Mouse (Mus musculus) CH12.LX (cell line): ENCODE results near the gene Maco1. TPM values are rescaled to one million over a fixed set of nuclear protein-coding genes. Genes with fewer than 3 reads are reported as not detected.

Source experiments
- DNase-seq: peaks from one replicate; pipeline ENCODE4 v3.0.0-alpha.2; 2013; ENCODE audit errors: extremely low read depth
- H3K27ac ChIP-seq: 2 replicates; pipeline ENCODE4 v1.5.1; 2012; ENCODE audit warnings: low read depth, mild to moderate bottlenecking, control low read depth, moderate library complexity; ENCODE audit not compliant: insufficient read depth
- H3K27me3 ChIP-seq: replicated peaks from 2 replicates; pipeline ENCODE3; 2012; ENCODE audit warnings: inconsistent platforms
- H3K36me3 ChIP-seq, 2 experiments: replicated peaks in 1 of 2; 2 replicates each; pipeline versions ENCODE3 to v1.6.1; 2012; ENCODE audit warnings: inconsistent platforms in 1 of 2, low read length in 1 of 2, mild to moderate bottlenecking in 1 of 2, mixed read lengths in 1 of 2, moderate library complexity in 1 of 2; ENCODE audit not compliant: control insufficient read depth in 1 of 2, insufficient read depth in 1 of 2
- H3K4me1 ChIP-seq, 2 experiments: 2 replicates each; pipeline ENCODE4 v1.6.1; 2012; ENCODE audit warnings: inconsistent platforms in 1 of 2, moderate library complexity in 1 of 2; ENCODE audit not compliant: insufficient read depth in 2 of 2, control insufficient read depth in 1 of 2
- H3K4me2 ChIP-seq: 2 replicates; pipeline ENCODE4 v1.6.1; 2012; ENCODE audit warnings: low read depth, mild to moderate bottlenecking, control low read depth; ENCODE audit not compliant: poor library complexity, insufficient read depth, severe bottlenecking
- H3K4me3 ChIP-seq, 3 experiments: fragments of 150-350 bp in 1 of 3; sonication (generic) in 1 of 3; replicated peaks in 1 of 3; 2 replicates each; pipeline versions ENCODE3 to v1.5.1; 2011 to 2012; ENCODE audit warnings: low read depth in 2 of 3, low read length in 2 of 3, mild to moderate bottlenecking in 2 of 3, moderate library complexity in 2 of 3, control low read depth in 1 of 3, improper control_type of control experiment in 1 of 3, inconsistent platforms in 1 of 3, mixed read lengths in 1 of 3; ENCODE audit not compliant: poor library complexity in 1 of 3
- H3K79me2 ChIP-seq: replicated peaks from 2 replicates; pipeline ENCODE4 v1.6.1; 2012; ENCODE audit warnings: mild to moderate bottlenecking, moderate library complexity; ENCODE audit not compliant: control insufficient read depth, poor library complexity, insufficient read depth, severe bottlenecking; ENCODE audit errors: extremely low read depth
- H3K9ac ChIP-seq: 2 replicates; pipeline ENCODE4 v1.6.1; 2012; ENCODE audit warnings: low read depth, mild to moderate bottlenecking, control low read depth, moderate library complexity; ENCODE audit not compliant: insufficient read depth
- H3K9me3 ChIP-seq: replicated peaks from 2 replicates; pipeline ENCODE3; 2012; ENCODE audit warnings: low read length, inconsistent platforms, mixed read lengths
- CHD2 ChIP-seq: IDR thresholded peaks from 2 replicates; pipeline ENCODE4 v1.6.1; 2011; ENCODE audit warnings: low read length, improper control_type of control experiment
- CTCF ChIP-seq, 2 experiments: IDR thresholded peaks in 1 of 2; conservative IDR thresholded peaks in 1 of 2; 2 replicates each; pipeline ENCODE4 v1.5.1; 2011 to 2012; ENCODE audit warnings: low read depth in 2 of 2, low read length in 2 of 2, improper control_type of control experiment in 1 of 2, inconsistent platforms in 1 of 2, mild to moderate bottlenecking in 1 of 2, moderate library complexity in 1 of 2
- E2F4 ChIP-seq: IDR thresholded peaks from 2 replicates; pipeline ENCODE4 v1.6.1; 2011; ENCODE audit warnings: low read depth, low read length, improper control_type of control experiment; ENCODE audit not compliant: insufficient replicate concordance
- EP300 ChIP-seq: IDR thresholded peaks from 2 replicates; pipeline ENCODE4 v1.6.1; 2011; ENCODE audit warnings: low read length, improper control_type of control experiment
- ETS1 ChIP-seq: conservative IDR thresholded peaks from 2 replicates; pipeline ENCODE4 v1.6.1; 2012; ENCODE audit warnings: low read depth, mild to moderate bottlenecking, inconsistent platforms, low read length, improper control_type of control experiment, moderate library complexity
- GABPA ChIP-seq: IDR thresholded peaks from 2 replicates; pipeline ENCODE4 v1.6.1; 2012; ENCODE audit warnings: low read depth, low read length, improper control_type of control experiment, inconsistent platforms; ENCODE audit not compliant: insufficient replicate concordance
- IRF4 ChIP-seq: IDR thresholded peaks from 2 replicates; pipeline ENCODE4 v1.6.1; 2014; ENCODE audit warnings: low read depth, mild to moderate bottlenecking, inconsistent platforms, low read length, improper control_type of control experiment
- MAFK ChIP-seq: IDR thresholded peaks from 2 replicates; pipeline ENCODE4 v1.6.1; 2011; ENCODE audit warnings: low read length, improper control_type of control experiment; ENCODE audit not compliant: insufficient replicate concordance
- MEF2A ChIP-seq: IDR thresholded peaks from 2 replicates; pipeline ENCODE4 v1.6.1; 2014; ENCODE audit warnings: low read depth, mild to moderate bottlenecking, inconsistent platforms, low read length, improper control_type of control experiment, borderline replicate concordance
- MYC ChIP-seq: IDR thresholded peaks from 2 replicates; pipeline ENCODE4 v1.6.1; 2011; ENCODE audit warnings: low read depth, mild to moderate bottlenecking, improper control_type of control experiment, low read length
- POLR2A ChIP-seq: IDR thresholded peaks from 2 replicates; pipeline ENCODE4 v1.6.1; 2011; ENCODE audit warnings: low read depth, mild to moderate bottlenecking, improper control_type of control experiment, low read length
- POLR2AphosphoS2 ChIP-seq: IDR thresholded peaks from 2 replicates; pipeline ENCODE4 v1.6.1; 2011; ENCODE audit warnings: low read depth, low read length, improper control_type of control experiment
- RAD21 ChIP-seq: IDR thresholded peaks from 2 replicates; pipeline ENCODE4 v1.6.1; 2011; ENCODE audit warnings: low read depth, mild to moderate bottlenecking, low read length, improper control_type of control experiment, moderate library complexity
- SMC3 ChIP-seq: IDR thresholded peaks from 2 replicates; pipeline ENCODE4 v1.6.1; 2011; ENCODE audit warnings: low read depth, low read length, improper control_type of control experiment
- UBTF ChIP-seq: IDR thresholded peaks from 2 replicates; pipeline ENCODE4 v1.6.1; 2012; ENCODE audit warnings: low read depth, mild to moderate bottlenecking, inconsistent platforms, low read length, improper control_type of control experiment, moderate library complexity
- ZMIZ1 ChIP-seq: IDR thresholded peaks from 2 replicates; pipeline ENCODE4 v1.6.1; 2012; ENCODE audit warnings: low read depth, mild to moderate bottlenecking, inconsistent platforms, low read length, improper control_type of control experiment
- ZNF384 ChIP-seq: IDR thresholded peaks from 2 replicates; pipeline ENCODE4 v1.6.1; 2012; ENCODE audit warnings: low read depth, low read length, improper control_type of control experiment, inconsistent platforms
- dilution Hi-C: fragments of 300-500 bp; cut with MboI; formaldehyde crosslinking; loops from 2 replicates; pipeline ENCODE4 v1.14.3; 2020; ENCODE audit warnings: low sequenced_read_pairs; ENCODE audit not compliant: extremely low pct_unique_long_range_greater_than_20kb, extremely low pct_ligation_motif_present
- in situ Hi-C: fragments of 300-500 bp; cut with MboI; formaldehyde crosslinking; loops from 3 replicates; pipeline ENCODE4 v1.14.3; 2019; ENCODE audit warnings: low sequenced_read_pairs, low pct_ligation_motif_present, low pct_unique_long_range_greater_than_20kb, mixed read lengths
- polyA plus RNA-seq: library from polyadenylated mRNA; unstranded; fragments of >175 nt; gene quantifications from 2 replicates; pipeline ENCODE4 v1.2.1, GENCODE M21; 2012; ENCODE audit warnings: low read depth; ENCODE audit not compliant: insufficient read length
- total RNA-seq, 2 experiments: library from RNA; depleted of rRNA; stranded (reverse); fragments of 300-350 nt in 1 of 2; fragments of >200 nt in 1 of 2; gene quantifications; 2 replicates each; pipeline ENCODE4 v1.2.3; 2012 to 2014

Gene Maco1
- total and polyA plus RNA-seq, 3 experiments = 15.8 to 19.8 (median 17.3) TPM

- in situ Hi-C loops (no loop called here), dilution Hi-C loops (no loop called here)
- no peak overlapping the region for H3K4me3 ChIP-seq
- H3K9ac ChIP-seq = no peak overlapping the region
- no peaks in the 10 kb centered on the region for H3K79me2 ChIP-seq
- no peak overlapping the region for H3K4me2 ChIP-seq
- H3K27me3 ChIP-seq = peaks cover 30% of the 10 kb centered on the region
- DNase-seq = no peak
- TF ChIP-seq MYC = no peak
- no peaks in the 10 kb centered on the region for H3K9me3 ChIP-seq
- H3K36me3 ChIP-seq = no peaks in the 10 kb centered on the region
- H3K27ac ChIP-seq = no peak overlapping the region
- peaks cover 0 to 18% of the 10 kb centered on the region in 2 experiments; a peak in 2 of 4 replicates for H3K4me1 ChIP-seq
These were observed 16.1 kb upstream of the Maco1 start for GRCm38 (mm10) chr4:134869068-134869730.

DNA sequence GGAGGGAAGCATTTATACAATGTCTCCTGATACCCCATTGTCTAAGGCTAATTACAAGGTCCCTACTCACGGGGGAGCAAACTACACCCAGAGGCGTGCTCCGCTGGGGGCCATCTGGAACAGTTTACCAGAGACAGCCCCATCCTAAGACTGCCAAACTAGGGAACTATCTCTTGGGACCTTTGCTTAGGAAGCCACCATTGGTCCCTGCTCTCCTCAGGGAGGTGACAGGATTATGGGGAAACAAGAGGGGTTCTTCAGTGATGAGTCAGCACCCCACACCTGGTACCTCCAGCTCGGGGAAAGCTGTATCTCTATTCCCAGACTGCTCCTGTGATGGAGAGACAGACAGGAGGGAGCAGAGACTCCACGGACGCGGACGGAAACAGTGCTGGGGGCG, 15.3 kb upstream of the Maco1 start:
- no peak for DNase-seq
- H3K79me2 ChIP-seq = no peaks in the 10 kb centered on the region
- no peak overlapping the region for H3K9ac ChIP-seq
- no peaks in the 10 kb centered on the region for H3K9me3 ChIP-seq
- in situ Hi-C loops (no loop called here), dilution Hi-C loops (no loop called here)
- TF ChIP-seq ZMIZ1 = no peak
- H3K27me3 ChIP-seq = peaks cover 30% of the 10 kb centered on the region
- H3K4me1 ChIP-seq = peaks cover 0 to 18% of the 10 kb centered on the region in 2 experiments; a peak in 2 of 4 replicates
- no peak overlapping the region for H3K4me3 ChIP-seq
- no peaks in the 10 kb centered on the region for H3K36me3 ChIP-seq
- no peak overlapping the region for H3K27ac ChIP-seq
- H3K4me2 ChIP-seq = no peak overlapping the region

- Histone ChIP-seq H3K27me3 (peaks cover 30% of the 10 kb centered on the region), H3K9me3 (no peaks in the 10 kb centered on the region), H3K79me2 (no peaks in the 10 kb centered on the region), H3K9ac (no peak overlapping the region), H3K36me3 (no peaks in the 10 kb centered on the region), H3K4me1 (peaks cover 0 to 18% of the 10 kb centered on the region in 2 experiments; a peak in 2 of 4 replicates), H3K4me3 (no peak overlapping the region), H3K27ac (no peak overlapping the region), H3K4me2 (no peak overlapping the region)
- TF ChIP-seq MEF2A = no peak
- dilution Hi-C loops = no loop called here
- DNase-seq = no peak
- in situ Hi-C loops = no loop called here
These were observed 14.9 kb upstream of the Maco1 start for GRCm38 (mm10) chr4:134868065-134868464.

- TF ChIP-seq ETS1 (no peak), E2F4 (no peak), UBTF (no peak), EP300 (no peak), SMC3 (no peak), CHD2 (no peak), IRF4 (no peak), RAD21 (no peak), GABPA (no peak), POLR2A (no peak), MAFK (no peak), ZNF384 (no peak), CTCF (conservative IDR thresholded peaks at IDR 0.05 in 1 of 2, IDR thresholded peaks at IDR 0.05 in 1 of 2; ENCODE audit: low read depth in 2 of 2, low read length in 2 of 2) (no peak), POLR2AphosphoS2 (no peak)
- DNase-seq = no peak
- Histone ChIP-seq H3K4me2 (no peak overlapping the region), H3K9ac (no peak overlapping the region), H3K4me1 (peaks cover 0 to 18% of the 10 kb centered on the region in 2 experiments; a peak in 2 of 4 replicates), H3K4me3 (no peak overlapping the region), H3K27ac (no peak overlapping the region), H3K36me3 (no peaks in the 10 kb centered on the region), H3K27me3 (peaks cover 32% of the 10 kb centered on the region), H3K9me3 (no peaks in the 10 kb centered on the region), H3K79me2 (no peaks in the 10 kb centered on the region)
- dilution Hi-C loops = no loop called here
- in situ Hi-C loops = no loop called here
These were observed 14.5 kb upstream of the Maco1 start for GRCm38 (mm10) chr4:134867661-134868060.
